Comparison of ENCODE assay signal across 8 mouse cellular contexts in genomic region chr4:129624281-129625028, GRCm38 (mm10). TPM values are rescaled to one million over a fixed set of nuclear protein-coding genes. Genes with fewer than 3 reads are reported as not detected.
DNase-seq lines count a peak whose midpoint lies in the region; ATAC-seq and TF ChIP-seq lines count a peak whose summit lies in the region.

No protein-coding gene starts in this region.

- peak; percentile 94 for ATAC-seq in embryonic facial prominence, embryonic 14.5 days (ENCODE audit: low read depth)
- peak; percentile 87 for ATAC-seq in limb, embryonic 14.5 days (ENCODE audit: low FRiP score, low read depth)
- peak; percentile 95 for ATAC-seq in midbrain, embryonic 16.5 days

- peak overlapping the region; percentile 72 for H3K9ac ChIP-seq in embryonic facial prominence, embryonic 14.5 days (ENCODE audit: low read depth, low read length)
- H3K9ac ChIP-seq in limb, embryonic 14.5 days (ENCODE audit: low read depth, low read length, severe bottlenecking): peak overlapping the region; percentile 76
- H3K9ac ChIP-seq in midbrain, embryonic 16.5 days (ENCODE audit: low read depth, low read length): peak overlapping the region; percentile 82

- H3K27me3 ChIP-seq in embryonic facial prominence, embryonic 14.5 days (replicated peaks; ENCODE audit: control insufficient read depth, insufficient read depth, low read length): no peaks in the 10 kb centered on the region
- no peaks in the 10 kb centered on the region for H3K27me3 ChIP-seq in limb, embryonic 14.5 days (ENCODE audit: control insufficient read depth, insufficient read depth, low read length)
- no peaks in the 10 kb centered on the region for H3K27me3 ChIP-seq in midbrain, embryonic 16.5 days (ENCODE audit: control insufficient read depth, insufficient read depth, low read depth, low read length)

- H3K4me2 ChIP-seq in embryonic facial prominence, embryonic 14.5 days (ENCODE audit: low read depth, low read length): peak overlapping the region; percentile 89
- peak overlapping the region; percentile 88 for H3K4me2 ChIP-seq in limb, embryonic 14.5 days (replicated peaks; ENCODE audit: low read depth, low read length, severe bottlenecking)
- peak overlapping the region; percentile 99 for H3K4me2 ChIP-seq in midbrain, embryonic 16.5 days (ENCODE audit: low read length)

- peak overlapping the region; percentile 78 for H3K27ac ChIP-seq in bone marrow, adult 2 months (ENCODE audit: control insufficient read depth, insufficient read depth, low read depth, low read length, poor library complexity)
- peak overlapping the region; percentile 93 for H3K27ac ChIP-seq in embryonic facial prominence, embryonic 14.5 days (replicated peaks; ENCODE audit: low read depth, low read length)
- H3K27ac ChIP-seq in limb, embryonic 14.5 days (replicated peaks; ENCODE audit: low read depth, low read length): peak overlapping the region; percentile 83
- H3K27ac ChIP-seq in midbrain, embryonic 16.5 days (ENCODE audit: low read length): peak overlapping the region; percentile 98

- no peaks in the 10 kb centered on the region for H3K9me3 ChIP-seq in embryonic facial prominence, embryonic 14.5 days (ENCODE audit: control insufficient read depth, low read length)
- no peaks in the 10 kb centered on the region for H3K9me3 ChIP-seq in limb, embryonic 14.5 days (ENCODE audit: control insufficient read depth, low read length)
- no peaks in the 10 kb centered on the region for H3K9me3 ChIP-seq in midbrain, embryonic 16.5 days (replicated peaks; ENCODE audit: control insufficient read depth, low read length, poor library complexity, severe bottlenecking)

- peaks cover 42% of the 10 kb centered on the region for H3K36me3 ChIP-seq in embryonic facial prominence, embryonic 14.5 days (ENCODE audit: control insufficient read depth, insufficient read depth, low read length)
- peaks cover 35% of the 10 kb centered on the region for H3K36me3 ChIP-seq in limb, embryonic 14.5 days (ENCODE audit: control insufficient read depth, insufficient read depth, low read length)
- peaks cover 33% of the 10 kb centered on the region for H3K36me3 ChIP-seq in midbrain, embryonic 16.5 days (ENCODE audit: control insufficient read depth, insufficient read depth, low read length)

- no peak for TF ChIP-seq CTCF in bone marrow, adult 2 months (IDR thresholded peaks at IDR 0.05; ENCODE audit: control insufficient read depth, insufficient read depth, low read length)

- H3K4me3 ChIP-seq in bone marrow, adult 2 months (replicated peaks; ENCODE audit: control insufficient read depth, low read depth, low read length): peak overlapping the region; percentile 78
- peak overlapping the region; percentile 59 for H3K4me3 ChIP-seq in embryonic facial prominence, embryonic 14.5 days (ENCODE audit: low read depth, low read length)
- peak overlapping the region; percentile 60 for H3K4me3 ChIP-seq in limb, embryonic 14.5 days (replicated peaks; ENCODE audit: low read length)
- H3K4me3 ChIP-seq in midbrain, embryonic 16.5 days (ENCODE audit: low read depth, low read length): peak overlapping the region; percentile 71

- peak; percentile 67; the same call in 1 of the 2 replicates for TF ChIP-seq POLR2A in bone marrow, adult 2 months (IDR thresholded peaks at IDR 0.05; ENCODE audit: borderline replicate concordance, control insufficient read depth, low read depth, low read length)
- 0 out of 2 replicates have a peak, but pooled peaks have one; percentile 30 for TF ChIP-seq POLR2A in limb, embryonic 14.5 days (IDR thresholded peaks at IDR 0.05; ENCODE audit: borderline replicate concordance, extremely low read depth, insufficient read depth, insufficient read length)

- 0% methylated on average over 18 of the region's 18 CpGs for WGBS in bone marrow, adult 2 months
- 2% methylated on average over 18 of the region's 18 CpGs for WGBS in embryonic facial prominence, embryonic 14.5 days
- WGBS in limb, embryonic 14.5 days: 1% methylated on average over 18 of the region's 18 CpGs
- WGBS in midbrain, embryonic 16.5 days: under 1% methylated on average over 18 of the region's 18 CpGs

- peaks cover 4% of the 10 kb centered on the region; the same call in 1 of the 2 replicates for H3K4me1 ChIP-seq in bone marrow, adult 2 months (ENCODE audit: control insufficient read depth, insufficient read depth, low read length)
- H3K4me1 ChIP-seq in embryonic facial prominence, embryonic 14.5 days (ENCODE audit: control insufficient read depth, insufficient read depth, low read length): peaks cover 18% of the 10 kb centered on the region
- peaks cover 19% of the 10 kb centered on the region for H3K4me1 ChIP-seq in limb, embryonic 14.5 days (ENCODE audit: control insufficient read depth, insufficient read depth, low read length)
- peaks cover 38% of the 10 kb centered on the region for H3K4me1 ChIP-seq in midbrain, embryonic 16.5 days (ENCODE audit: control insufficient read depth, insufficient read depth, low read length)

- DNase-seq in B cell, adult 2 months: peak; percentile 75 to 79
- DNase-seq in embryonic facial prominence, embryonic 14.5 days (ENCODE audit: low spot score): peak; percentile 96
- peak; percentile 90 for DNase-seq in heart, adult 8-10 months (ENCODE audit: low spot score)
- DNase-seq in kidney, adult 9 months: peak; percentile 90
- peak; percentile 93 for DNase-seq in limb, embryonic 14.5 days (ENCODE audit: low spot score)
- DNase-seq in spleen, postnatal 14 days (ENCODE audit: low spot score in 2 of 2): peak; percentile 58 to 65

RNA-seq across cellular contexts. Expression of gene Ccdc28b, which starts 0.7 kb away (rescaled TPM):
- 42.2 and 75.8 TPM in 2 replicates for polyA plus RNA-seq in bone marrow, adult 2 months (2011; ENCODE audit: insufficient read depth, insufficient read length, low replicate concordance, missing spikeins)
- polyA plus RNA-seq in embryonic facial prominence, embryonic 14.5 days (2014; fragmentation: Nextera tagmentation; extraction: Ambion mirVana): 49.7 and 50.5 TPM in 2 replicates
- total RNA-seq in heart, adult 8-10 months (2022): 10 to 100 TPM; 11.9 to 20.3 (median 14.6) TPM
- polyA plus RNA-seq in limb, embryonic 14.5 days (2012; rRNA removed): 34.7 and 51.0 TPM in 2 replicates
- 42.8 and 45.7 TPM in 2 replicates for polyA plus RNA-seq in limb, embryonic 14.5 days (2014; fragmentation: Nextera tagmentation; extraction: Ambion mirVana)
- 172 and 183 TPM in 2 replicates for polyA plus RNA-seq in midbrain, embryonic 16.5 days (2015; fragmentation: Nextera tagmentation; extraction: Ambion mirVana)

RNA-seq across cellular contexts. Expression of gene Iqcc, which starts 5.6 kb away (rescaled TPM):
- polyA plus RNA-seq in bone marrow, adult 2 months (2011; ENCODE audit: insufficient read depth, insufficient read length, low replicate concordance, missing spikeins): 11.1 and 11.6 TPM in 2 replicates
- polyA plus RNA-seq in embryonic facial prominence, embryonic 14.5 days (2014; fragmentation: Nextera tagmentation; extraction: Ambion mirVana): 26.6 and 29.3 TPM in 2 replicates
- total RNA-seq in heart, adult 8-10 months (2022): 10 to 100 TPM; 14.6 to 22.9 (median 19.0) TPM
- 28.6 and 35.5 TPM in 2 replicates for polyA plus RNA-seq in limb, embryonic 14.5 days (2012; rRNA removed)
- 23.2 and 28.6 TPM in 2 replicates for polyA plus RNA-seq in limb, embryonic 14.5 days (2014; fragmentation: Nextera tagmentation; extraction: Ambion mirVana)
- polyA plus RNA-seq in midbrain, embryonic 16.5 days (2015; fragmentation: Nextera tagmentation; extraction: Ambion mirVana): 28.0 and 33.1 TPM in 2 replicates

RNA-seq across cellular contexts. Expression of gene Dcdc2b, which starts 10.4 kb away (rescaled TPM):
- 3.5 and 12.6 TPM in 2 replicates for polyA plus RNA-seq in bone marrow, adult 2 months (2011; ENCODE audit: insufficient read depth, insufficient read length, low replicate concordance, missing spikeins)
- polyA plus RNA-seq in embryonic facial prominence, embryonic 14.5 days (2014; fragmentation: Nextera tagmentation; extraction: Ambion mirVana): 1.7 and 2.4 TPM in 2 replicates
- total RNA-seq in heart, adult 8-10 months (2022): 1 to 10 TPM in 2 of 4 experiments, under 1 TPM in 2; 0.32 to 1.2 (median 0.82) TPM
- polyA plus RNA-seq in limb, embryonic 14.5 days (2012; rRNA removed): 3.0 and 5.2 TPM in 2 replicates
- polyA plus RNA-seq in limb, embryonic 14.5 days (2014; fragmentation: Nextera tagmentation; extraction: Ambion mirVana): 2.5 and 3.4 TPM in 2 replicates
- polyA plus RNA-seq in midbrain, embryonic 16.5 days (2015; fragmentation: Nextera tagmentation; extraction: Ambion mirVana): 3.5 and 4.1 TPM in 2 replicates

RNA-seq across cellular contexts. Expression of gene Txlna, which starts 16.4 kb away (rescaled TPM):
- polyA plus RNA-seq in bone marrow, adult 2 months (2011; ENCODE audit: insufficient read depth, insufficient read length, low replicate concordance, missing spikeins): 22.8 and 43.7 TPM in 2 replicates
- 96.7 and 111 TPM in 2 replicates for polyA plus RNA-seq in embryonic facial prominence, embryonic 14.5 days (2014; fragmentation: Nextera tagmentation; extraction: Ambion mirVana)
- 10 to 100 TPM; 23.2 to 30.1 (median 25.8) TPM for total RNA-seq in heart, adult 8-10 months (2022)
- polyA plus RNA-seq in limb, embryonic 14.5 days (2012; rRNA removed): 80.3 and 82.6 TPM in 2 replicates
- 108 and 112 TPM in 2 replicates for polyA plus RNA-seq in limb, embryonic 14.5 days (2014; fragmentation: Nextera tagmentation; extraction: Ambion mirVana)
- polyA plus RNA-seq in midbrain, embryonic 16.5 days (2015; fragmentation: Nextera tagmentation; extraction: Ambion mirVana): 42.5 and 49.8 TPM in 2 replicates

RNA-seq across cellular contexts. Expression of gene Tmem234, which starts 24.0 kb away (rescaled TPM):
- polyA plus RNA-seq in bone marrow, adult 2 months (2011; ENCODE audit: insufficient read depth, insufficient read length, low replicate concordance, missing spikeins): 71.2 and 118 TPM in 2 replicates
- 166 and 174 TPM in 2 replicates for polyA plus RNA-seq in embryonic facial prominence, embryonic 14.5 days (2014; fragmentation: Nextera tagmentation; extraction: Ambion mirVana)
- total RNA-seq in heart, adult 8-10 months (2022): 10 to 100 TPM; 40.4 to 44.9 (median 42.0) TPM
- polyA plus RNA-seq in limb, embryonic 14.5 days (2012; rRNA removed): 166 and 179 TPM in 2 replicates
- 191 and 193 TPM in 2 replicates for polyA plus RNA-seq in limb, embryonic 14.5 days (2014; fragmentation: Nextera tagmentation; extraction: Ambion mirVana)
- 177 and 180 TPM in 2 replicates for polyA plus RNA-seq in midbrain, embryonic 16.5 days (2015; fragmentation: Nextera tagmentation; extraction: Ambion mirVana)

Comparison
In these comparisons a context has a peak if more than half of its experiments do, and no peak if none do; other contexts are left out.
1. Peak in every context shown above with its lines: DNase-seq, ATAC-seq, H3K4me3 ChIP-seq and H3K27ac ChIP-seq.